Mouse (Mus musculus) cerebellum, adult 9-10 months (tissue): ENCODE data around the gene Mmp27.

Experiments
- DNase-seq: peaks from one replicate; pipeline ENCODE4 v3.0.0; 2022

Mmp27 gene

DNA sequence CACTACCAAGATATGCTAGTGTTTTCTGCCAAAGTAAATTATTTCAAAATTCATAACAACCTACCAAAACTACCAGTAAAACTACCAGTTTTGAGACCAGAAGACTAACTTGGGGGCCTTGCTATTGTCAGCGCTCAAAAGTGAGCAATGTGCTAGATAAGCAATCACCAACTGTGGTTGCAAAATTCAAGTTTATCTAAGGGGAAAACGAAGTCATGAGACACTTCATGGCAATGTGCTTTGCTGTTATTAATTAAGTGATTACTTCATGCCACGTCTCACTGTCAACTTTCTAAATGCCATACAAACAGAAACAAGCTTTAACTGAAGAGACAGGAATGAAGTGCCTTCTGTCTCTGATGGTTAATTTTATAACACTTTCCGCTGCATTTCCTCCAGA is at the start of gene Mmp27:
Gene Mmp27 (plus strand): TSS at position 235 of the 400 bp plus-strand sequence.
- no peak for DNase-seq

GRCm38 (mm10) chr9:7526255-7526940 is 44.8 kb upstream of the Mmp27 start:
- DNase-seq = no peak

- no peak for DNase-seq
Observed at GRCm38 (mm10) chr9:7542763-7543162, 28.4 kb upstream of the Mmp27 start.

DNA sequence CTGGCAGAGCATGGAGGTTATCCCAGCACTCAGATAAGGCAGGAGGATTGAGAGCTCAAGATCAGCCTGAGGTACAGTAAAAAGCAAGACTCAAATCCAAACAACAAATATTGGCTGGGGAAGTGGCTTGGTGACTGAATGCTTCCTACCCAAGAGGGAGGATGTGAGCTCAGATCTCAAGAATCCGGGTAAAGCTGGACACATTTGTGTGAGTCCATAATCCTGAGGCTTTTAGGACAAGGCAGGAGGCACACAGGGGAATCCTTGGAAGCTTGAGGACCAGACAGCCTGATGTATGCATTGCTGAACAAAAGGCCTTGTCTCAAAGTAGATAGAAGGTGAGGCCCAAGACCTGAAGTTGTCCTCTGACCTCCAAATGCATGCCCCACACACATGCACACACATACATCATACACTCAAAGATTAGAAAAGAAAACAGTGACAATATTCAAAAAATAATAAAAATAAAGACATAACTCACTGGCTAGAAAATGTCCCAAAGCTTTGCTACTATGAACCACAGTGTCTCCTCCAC is 26.2 kb upstream of the Mmp27 start:
- no peak for DNase-seq

DNA sequence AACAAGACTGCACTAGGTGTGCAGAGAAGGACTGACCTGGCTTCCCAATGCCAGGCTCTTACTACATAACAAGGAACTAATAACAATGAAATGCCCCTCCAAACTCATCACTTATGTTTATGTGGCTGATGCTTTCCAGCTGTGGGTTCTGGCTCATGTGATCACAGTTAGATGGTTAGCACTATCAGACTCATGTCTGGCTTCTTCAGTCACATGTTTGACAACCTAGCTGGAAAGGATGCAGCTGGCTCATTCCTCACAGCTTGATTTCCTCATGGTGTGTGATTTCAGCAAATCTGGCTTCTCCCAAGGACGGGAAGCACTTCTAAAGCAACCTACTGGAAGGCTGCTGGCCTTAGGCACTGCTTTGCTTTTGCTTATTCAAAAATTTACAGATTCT is 25.7 kb upstream of the Mmp27 start:
- no peak for DNase-seq

DNA sequence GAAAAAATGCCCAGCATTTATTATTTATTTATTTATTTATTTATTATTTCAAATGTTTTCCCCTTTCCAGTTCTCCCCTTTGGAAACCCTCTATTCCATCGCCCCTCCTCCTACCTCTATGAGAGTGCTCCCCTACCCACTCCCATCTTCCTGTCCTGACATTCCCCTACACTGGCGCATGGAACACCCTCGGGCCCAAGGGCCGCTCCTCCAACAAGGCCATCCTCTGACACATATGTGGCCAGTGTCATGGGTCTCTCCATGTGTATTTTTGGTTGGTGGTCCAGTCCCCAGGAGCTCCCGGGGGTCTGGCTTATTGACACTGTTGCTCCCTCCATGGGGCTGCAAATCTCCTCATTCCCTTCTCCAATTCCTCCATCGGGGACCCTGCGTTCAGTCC is 25.3 kb upstream of the Mmp27 start:
- no peak for DNase-seq

GRCm38 (mm10) chr9:7551943-7552342 is 19.3 kb upstream of the Mmp27 start:
- DNase-seq = no peak

GRCm38 (mm10) chr9:7553536-7553935 is 17.7 kb upstream of the Mmp27 start:
- DNase-seq = no peak

GRCm38 (mm10) chr9:7554382-7554781 is 16.8 kb upstream of the Mmp27 start:
- DNase-seq = no peak

DNA sequence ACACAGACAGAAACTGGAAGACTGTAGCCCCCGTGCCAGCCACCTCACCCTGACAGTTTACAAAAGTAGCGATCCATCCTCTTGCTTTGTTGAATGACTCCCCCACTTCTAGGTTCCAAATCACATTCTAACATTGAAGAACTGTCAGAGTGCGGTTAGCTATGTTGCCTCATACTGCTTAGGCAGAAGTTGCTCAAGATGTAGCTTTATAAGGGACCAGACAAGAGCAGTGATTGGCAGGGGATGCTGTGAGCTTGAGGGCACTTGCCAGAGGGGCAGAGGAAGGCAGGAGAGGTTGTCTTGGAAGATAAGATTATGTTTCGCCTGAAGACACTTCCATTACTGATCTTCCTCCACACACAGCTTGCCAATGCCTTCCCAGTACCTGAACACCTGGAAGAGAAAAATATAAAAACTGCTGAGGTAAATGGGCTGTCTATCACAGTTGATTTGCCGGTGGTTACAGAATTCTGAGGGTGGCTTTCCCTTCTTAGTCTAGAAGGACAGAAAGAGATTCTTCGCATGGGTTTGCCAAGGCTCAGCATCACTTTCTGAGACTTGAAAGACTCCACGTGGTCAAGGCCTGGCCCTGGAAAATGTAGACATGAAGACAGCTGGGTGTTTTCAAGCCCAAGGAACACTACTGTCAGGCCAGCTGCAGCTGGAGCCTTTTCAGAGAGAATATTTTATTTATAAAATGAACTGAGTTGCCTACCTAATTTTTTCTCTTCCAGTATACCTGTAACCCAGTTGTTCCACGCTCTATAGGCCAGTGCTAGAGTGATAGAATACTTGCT is 12.8 kb upstream of the Mmp27 start, which contains the start of gene Mmp8:
Gene Mmp8 (plus strand): TSS at position 236 of the 797 bp plus-strand sequence.
- no peak for DNase-seq

DNA sequence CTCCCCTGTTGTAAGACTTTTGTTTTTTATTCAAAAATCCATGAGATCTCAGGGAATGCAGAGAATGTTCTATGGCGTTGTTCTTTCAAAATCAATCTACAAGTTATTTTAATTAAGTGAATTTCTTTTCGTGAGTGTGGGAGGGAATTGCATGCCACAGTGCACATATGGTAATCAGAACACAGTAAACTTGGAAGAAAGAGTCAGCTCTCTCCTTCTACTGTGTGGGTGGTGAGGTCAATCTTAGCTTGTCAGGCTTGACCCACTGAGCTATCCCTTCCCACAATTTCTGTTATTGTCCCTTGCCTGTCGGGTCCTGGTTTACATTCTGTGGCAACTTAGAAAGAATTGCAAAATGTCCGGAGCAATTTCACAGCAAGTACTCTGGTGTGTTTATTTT is 11.2 kb upstream of the Mmp27 start:
- no peak for DNase-seq

GRCm38 (mm10) chr9:7567376-7567775 is 3.8 kb upstream of the Mmp27 start:
- no peak for DNase-seq

GRCm38 (mm10) chr9:7567923-7568322 is 3.3 kb upstream of the Mmp27 start:
- DNase-seq = no peak

- DNase-seq = no peak
Observed at GRCm38 (mm10) chr9:7570485-7570884, 711 bp upstream of the Mmp27 start.

- no peak for DNase-seq
Observed at GRCm38 (mm10) chr9:7572188-7572587, 992 bp downstream of the Mmp27 start.

- DNase-seq = no peak
Observed at GRCm38 (mm10) chr9:7572663-7573308, 1.6 kb downstream of the Mmp27 start.

GRCm38 (mm10) chr9:7575526-7575925 is 4.3 kb downstream of the Mmp27 start:
- no peak for DNase-seq

DNA sequence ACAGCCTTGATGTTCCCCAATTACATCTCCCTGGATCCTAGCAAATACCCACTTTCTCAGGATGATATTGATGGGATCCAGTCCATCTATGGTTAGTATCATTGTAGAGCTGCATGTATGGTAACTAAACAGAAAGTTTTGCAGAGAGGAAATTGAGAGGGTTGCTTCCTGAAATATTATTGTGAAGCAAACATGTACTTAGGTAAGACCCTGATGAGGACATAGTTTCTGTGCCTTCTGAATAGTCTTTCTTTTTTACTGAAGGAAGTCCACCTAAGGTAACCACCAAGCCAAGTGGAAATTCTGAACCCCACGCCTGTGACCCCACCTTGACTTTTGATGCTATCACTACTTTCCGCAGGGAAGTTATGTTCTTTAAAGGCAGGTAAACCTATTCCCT is 6.2 kb downstream of the Mmp27 start:
- DNase-seq = no peak

DNA sequence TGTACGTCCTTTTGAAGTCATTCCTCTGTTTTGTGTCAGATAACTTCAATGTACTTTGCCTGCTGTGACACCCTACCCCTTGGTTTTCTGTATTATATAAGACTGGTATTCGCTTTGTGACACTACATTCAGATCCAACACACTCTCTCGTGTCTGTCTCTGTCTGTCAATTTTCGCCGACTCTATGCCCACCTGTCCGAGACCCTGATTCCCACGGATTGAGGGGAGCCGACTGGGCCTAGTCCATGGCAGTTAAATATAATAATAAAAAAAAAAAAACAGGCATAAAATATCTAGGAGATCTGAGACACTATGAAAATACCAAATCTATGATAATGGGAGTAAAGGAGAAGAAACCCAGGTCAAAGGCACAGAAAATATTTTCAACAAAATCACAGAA is 18.9 kb downstream of the Mmp27 start:
- no peak for DNase-seq

GRCm38 (mm10) chr9:7593272-7593812 is 22.1 kb downstream of the Mmp27 start:
- DNase-seq = no peak

DNA sequence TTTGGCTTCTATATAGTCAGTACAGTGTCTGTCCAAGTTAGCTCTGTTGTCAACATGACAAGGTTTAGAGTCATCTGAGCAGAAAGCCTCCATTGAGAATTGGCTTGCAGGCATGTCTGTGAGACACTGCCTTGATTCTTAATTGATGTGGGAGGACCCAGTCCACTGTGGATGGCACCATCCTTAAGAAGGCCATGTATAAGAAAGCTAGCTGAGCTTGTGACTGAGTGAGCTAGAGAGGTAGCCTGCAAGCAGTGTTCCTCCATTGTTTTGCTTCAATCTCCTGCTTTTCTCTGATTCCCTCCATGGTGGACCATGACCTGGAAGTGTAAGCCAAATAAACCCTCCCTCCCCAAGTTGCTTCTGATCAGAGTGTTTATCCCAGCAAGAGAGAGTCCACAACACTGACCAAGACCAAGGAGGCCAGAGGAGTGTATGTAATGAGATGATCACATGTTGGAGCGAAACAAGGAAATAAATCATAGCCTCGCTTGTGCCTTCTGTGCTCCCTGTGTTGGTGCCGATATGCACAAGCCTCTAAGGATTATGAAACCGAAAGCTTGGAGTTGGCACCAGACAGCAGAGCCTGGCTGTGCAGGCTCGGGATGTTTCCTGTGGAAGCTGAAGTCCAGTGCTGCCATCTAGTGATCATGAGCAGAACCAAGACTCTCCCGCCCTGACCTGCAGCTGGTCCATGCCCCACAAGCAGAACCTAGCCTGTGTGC is 23.8 kb downstream of the Mmp27 start:
- DNase-seq = peak; percentile 84

- peak; percentile 60 for DNase-seq
Observed at GRCm38 (mm10) chr9:7602982-7603742, 32.0 kb downstream of the Mmp27 start.
